Comparison of ENCODE assay signal across 9 mouse cellular contexts in genomic region chr4:43729794-43730550, GRCm38 (mm10). TPM values are rescaled to one million over a fixed set of nuclear protein-coding genes. Genes with fewer than 3 reads are reported as not detected.
DNase-seq lines count a peak whose midpoint lies in the region; ATAC-seq and TF ChIP-seq lines count a peak whose summit lies in the region.
"Had no signal": no experiment of that assay in that cellular context is flagged by ENCODE, and none has a peak within 500 bp of the region (broad histone marks: within the 10 kb centered on the region; RNA-seq: fewer than 3 reads in every experiment).

TSS of gene Spaar (plus strand) at chr4:43730034.

- TF ChIP-seq CTCF in cortical plate, adult 2 months (IDR thresholded peaks at IDR 0.05; ENCODE audit: extremely low read depth, insufficient read depth, low read length) = no peak
- no peak for TF ChIP-seq CTCF in hindbrain, postnatal 0 days (IDR thresholded peaks at IDR 0.05; ENCODE audit: low read depth)
- TF ChIP-seq CTCF in midbrain, postnatal 0 days (IDR thresholded peaks at IDR 0.05) = no peak

- no peak for TF ChIP-seq POLR2A in cortical plate, adult 2 months (IDR thresholded peaks at IDR 0.05; ENCODE audit: extremely low read depth, insufficient read depth, low read length)

- no peaks in the 10 kb centered on the region for H3K27me3 ChIP-seq in heart, embryonic 10.5 days (ENCODE audit: insufficient read depth, poor library complexity, severe bottlenecking)
- no peaks in the 10 kb centered on the region for H3K27me3 ChIP-seq in hindbrain, embryonic 14.5 days (ENCODE audit: control insufficient read depth, insufficient read depth, low read length)
- H3K27me3 ChIP-seq in hindbrain, postnatal 0 days (ENCODE audit: insufficient read depth, low read length) = no peaks in the 10 kb centered on the region
- H3K27me3 ChIP-seq in midbrain, postnatal 0 days (ENCODE audit: insufficient read depth, low read length) = no peaks in the 10 kb centered on the region

- no peak within 1 kb of the TSS for H3K9ac ChIP-seq in hindbrain, embryonic 14.5 days
- H3K9ac ChIP-seq in hindbrain, postnatal 0 days (replicated peaks; ENCODE audit: low read length) = no peak within 1 kb of the TSS
- no peak within 1 kb of the TSS for H3K9ac ChIP-seq in midbrain, postnatal 0 days (replicated peaks; ENCODE audit: low read length, poor library complexity, severe bottlenecking)

- H3K4me2 ChIP-seq in hindbrain, embryonic 14.5 days (replicated peaks) = no peak within 1 kb of the TSS
- H3K4me2 ChIP-seq in hindbrain, postnatal 0 days (ENCODE audit: low read depth, low read length) = no peak within 1 kb of the TSS
- no peak within 1 kb of the TSS for H3K4me2 ChIP-seq in midbrain, postnatal 0 days (ENCODE audit: low read depth, low read length, poor library complexity, severe bottlenecking)

- no peaks in the 10 kb centered on the region for H3K9me3 ChIP-seq in heart, embryonic 10.5 days
- H3K9me3 ChIP-seq in hindbrain, embryonic 14.5 days (ENCODE audit: control insufficient read depth, low read length) = no peaks in the 10 kb centered on the region
- no peaks in the 10 kb centered on the region for H3K9me3 ChIP-seq in hindbrain, postnatal 0 days (ENCODE audit: low read length)
- no peaks in the 10 kb centered on the region for H3K9me3 ChIP-seq in midbrain, postnatal 0 days (ENCODE audit: low read length)

- H3K27ac ChIP-seq in cortical plate, adult 2 months (ENCODE audit: insufficient read depth, low read length) = peak within 1 kb of the TSS; percentile 14
- H3K27ac ChIP-seq in heart, embryonic 10.5 days = peak within 1 kb of the TSS; percentile 85
- H3K27ac ChIP-seq in hindbrain, embryonic 14.5 days = no peak within 1 kb of the TSS
- no peak within 1 kb of the TSS for H3K27ac ChIP-seq in hindbrain, postnatal 0 days
- no peak within 1 kb of the TSS for H3K27ac ChIP-seq in midbrain, postnatal 0 days (ENCODE audit: low read depth, low read length)

- H3K36me3 ChIP-seq in heart, embryonic 10.5 days = no peaks in the 10 kb centered on the region
- H3K36me3 ChIP-seq in hindbrain, embryonic 14.5 days (replicated peaks; ENCODE audit: control insufficient read depth, insufficient read depth) = no peaks in the 10 kb centered on the region
- H3K36me3 ChIP-seq in hindbrain, postnatal 0 days (ENCODE audit: insufficient read depth, low read length) = no peaks in the 10 kb centered on the region
- no peaks in the 10 kb centered on the region for H3K36me3 ChIP-seq in midbrain, postnatal 0 days (ENCODE audit: insufficient read depth, low read length)

- ATAC-seq in hindbrain, embryonic 14.5 days (ENCODE audit: low FRiP score) = no peak
- no peak for ATAC-seq in hindbrain, postnatal 0 days
- no peak for ATAC-seq in midbrain, postnatal 0 days (ENCODE audit: low FRiP score)

- no peaks in the 10 kb centered on the region for H3K4me1 ChIP-seq in cortical plate, adult 2 months (ENCODE audit: control insufficient read depth, insufficient read depth, low read length)
- peaks cover 79% of the 10 kb centered on the region for H3K4me1 ChIP-seq in heart, embryonic 10.5 days
- H3K4me1 ChIP-seq in hindbrain, embryonic 14.5 days (replicated peaks; ENCODE audit: control insufficient read depth, insufficient read depth, low read length) = no peaks in the 10 kb centered on the region
- H3K4me1 ChIP-seq in hindbrain, postnatal 0 days (ENCODE audit: insufficient read depth, low read length) = no peaks in the 10 kb centered on the region
- H3K4me1 ChIP-seq in midbrain, postnatal 0 days (ENCODE audit: insufficient read depth, low read length) = no peaks in the 10 kb centered on the region

- DNase-seq in heart, embryonic 10.5 days (ENCODE audit: low spot score) = no peak
- peak; percentile 74 for DNase-seq in kidney, postnatal 10 days
- peak; percentile 81 for DNase-seq in lung, postnatal 10 days
- no peak for DNase-seq in ovary, adult 18-20 months (ENCODE audit: low spot score)
- no peak for DNase-seq in hindbrain, embryonic 14.5 days (ENCODE audit: low spot score)
- no peak for DNase-seq in hindbrain, postnatal 0 days (ENCODE audit: low spot score)
- no peak for DNase-seq in midbrain, postnatal 0 days (ENCODE audit: low spot score)
- DNase-seq: thymus, postnatal 14 days had no signal

- no peak within 1 kb of the TSS for H3K4me3 ChIP-seq in cortical plate, adult 2 months (ENCODE audit: insufficient read depth, low read length)
- 0 out of 2 replicates have a peak within 1 kb of the TSS, but pooled peaks have one; percentile 0 for H3K4me3 ChIP-seq in heart, embryonic 10.5 days
- H3K4me3 ChIP-seq in hindbrain, embryonic 14.5 days (replicated peaks; ENCODE audit: low read length) = no peak within 1 kb of the TSS
- H3K4me3 ChIP-seq in hindbrain, postnatal 0 days (ENCODE audit: low read length) = no peak within 1 kb of the TSS
- H3K4me3 ChIP-seq in midbrain, postnatal 0 days (ENCODE audit: low read depth, low read length) = no peak within 1 kb of the TSS

- 24% methylated on average over 14 of the region's 14 CpGs for WGBS in heart, embryonic 10.5 days
- WGBS in hindbrain, embryonic 14.5 days = 76% methylated on average over 14 of the region's 14 CpGs
- 75% methylated on average over 14 of the region's 14 CpGs for WGBS in hindbrain, postnatal 0 days
- WGBS in midbrain, postnatal 0 days = 77% methylated on average over 14 of the region's 14 CpGs

RNA-seq across cellular contexts. Expression of gene Spaar, which starts in this region (rescaled TPM):
- polyA plus RNA-seq in cortical plate, adult 2 months (2012; rRNA removed) = 0.89 and 1.1 TPM in 2 replicates
- 0.16 and 0.23 TPM in 2 replicates for polyA plus RNA-seq in heart, embryonic 10.5 days (2016; fragmentation: Nextera tagmentation; extraction: Ambion mirVana)
- polyA plus RNA-seq in hindbrain, embryonic 14.5 days (2014; fragmentation: Nextera tagmentation; extraction: Ambion mirVana) = 0.04 and 0.07 TPM in 2 replicates
- 0.10 and 0.22 TPM in 2 replicates for total RNA-seq in hindbrain, postnatal 0 days (2014; rRNA removed)
- polyA plus RNA-seq in hindbrain, postnatal 0 days (2015; fragmentation: Nextera tagmentation; extraction: Ambion mirVana) = 0.08 and 0.13 TPM in 2 replicates
- not detected in 2 replicates for total RNA-seq in midbrain, postnatal 0 days (2014; rRNA removed)
- polyA plus RNA-seq in midbrain, postnatal 0 days (2015; fragmentation: Nextera tagmentation; extraction: Ambion mirVana) = 0.07 and 0.28 TPM in 2 replicates

Comparison
In these comparisons a context has a peak if more than half of its experiments do, and no peak if none do; other contexts are left out.
1. H3K27ac ChIP-seq: peak in cortical plate, adult 2 months (single experiment) and heart, embryonic 10.5 days (single experiment); none in hindbrain, embryonic 14.5 days (single experiment), hindbrain, postnatal 0 days (single experiment) and midbrain, postnatal 0 days (single experiment).
2. DNase-seq: peak in kidney, postnatal 10 days (single experiment) and lung, postnatal 10 days (single experiment); none in heart, embryonic 10.5 days (single experiment), ovary, adult 18-20 months (single experiment), hindbrain, embryonic 14.5 days (single experiment), hindbrain, postnatal 0 days (single experiment) and midbrain, postnatal 0 days (single experiment).